8 mouse cellular contexts compared by ENCODE assay signal in genomic region chr14:25396990-25397531, GRCm38 (mm10).
A peak's percentile ranks its signal among the peaks of the same experiment; 100 is the strongest.
DNase-seq lines count a peak whose midpoint lies in the region; ATAC-seq and TF ChIP-seq lines count a peak whose summit lies in the region.

No protein-coding gene starts in this region.

- H3K9me3 ChIP-seq in lung, embryonic 14.5 days (ENCODE audit: low read depth, low read length): no peaks in the 10 kb centered on the region

- no peaks in the 10 kb centered on the region for H3K27me3 ChIP-seq in lung, embryonic 14.5 days (ENCODE audit: insufficient read depth, low read length)

- H3K4me1 ChIP-seq in lung, embryonic 14.5 days (ENCODE audit: insufficient read depth): peaks cover 5% of the 10 kb centered on the region; the same call in 1 of the 2 replicates

- peak; percentile 82 for DNase-seq in R1 (ENCODE audit: low read depth, low spot score)
- peak; percentile 92 for DNase-seq in embryo, embryonic 11 days
- peak; percentile 97 for DNase-seq in heart, adult 11 months
- peak; percentile 63 for DNase-seq in kidney, adult 11 months
- DNase-seq in lung, embryonic 14.5 days: peak; percentile 89
- DNase-seq in spleen, postnatal 36 days (ENCODE audit: low spot score in 2 of 2): peak; percentile 16 to 28
- no peak for DNase-seq in right cerebral cortex, postnatal 14 days
- DNase-seq in thymus, postnatal 0 days (ENCODE audit: low spot score): no peak

- H3K36me3 ChIP-seq in lung, embryonic 14.5 days (ENCODE audit: insufficient read depth): no peaks in the 10 kb centered on the region

- H3K9ac ChIP-seq in lung, embryonic 14.5 days: peak overlapping the region; percentile 26; the same call in 1 of the 2 replicates

- peak overlapping the region; percentile 46; the same call in 1 of the 2 replicates for H3K27ac ChIP-seq in lung, embryonic 14.5 days (ENCODE audit: low read depth)

- ATAC-seq in lung, embryonic 14.5 days (ENCODE audit: insufficient read depth): peak; percentile 91

- H3K4me2 ChIP-seq in lung, embryonic 14.5 days: peak overlapping the region; percentile 52

- 2% methylated on average over 9 of the region's 9 CpGs for WGBS in lung, embryonic 14.5 days

- peak overlapping the region; percentile 22; the same call in 1 of the 2 replicates for H3K4me3 ChIP-seq in lung, embryonic 14.5 days (ENCODE audit: low read depth, low read length)

- TF ChIP-seq CTCF in lung, embryonic 14.5 days (IDR thresholded peaks at IDR 0.05; ENCODE audit: low read depth): no peak

Comparison
In these comparisons a context has a peak if more than half of its experiments do, and no peak if none do; other contexts are left out.
1. DNase-seq: peak in R1 (single experiment), embryo, embryonic 11 days (single experiment), heart, adult 11 months (single experiment), kidney, adult 11 months (single experiment), lung, embryonic 14.5 days (single experiment) and spleen, postnatal 36 days (2 of 2); none in right cerebral cortex, postnatal 14 days (single experiment) and thymus, postnatal 0 days (single experiment).